Mouse (Mus musculus) bone marrow macrophage, adult 2 months (primary cell): ENCODE data around the gene Mx1. TPM values are rescaled to one million over a fixed set of nuclear protein-coding genes. Genes with fewer than 3 reads are reported as not detected.

Experiments
- H3K27ac ChIP-seq: 2 replicates; pipeline ENCODE4 v1.5.1; 2012; ENCODE audit warnings: low read depth, low read length; ENCODE audit not compliant: insufficient read depth
- H3K4me1 ChIP-seq: 2 replicates; pipeline ENCODE4 v1.6.1; 2012; ENCODE audit warnings: low read length; ENCODE audit not compliant: control insufficient read depth, insufficient read depth
- H3K4me3 ChIP-seq: 2 replicates; pipeline ENCODE4 v1.5.1; 2012; ENCODE audit warnings: mild to moderate bottlenecking, low read length, moderate library complexity; ENCODE audit not compliant: insufficient read depth
- CTCF ChIP-seq: IDR thresholded peaks from 2 replicates; pipeline ENCODE4 v1.5.1; 2012; ENCODE audit warnings: low read depth, mild to moderate bottlenecking, low read length, moderate library complexity
- POLR2A ChIP-seq: IDR thresholded peaks from 2 replicates; pipeline ENCODE4 v1.6.1; 2012; ENCODE audit warnings: mild to moderate bottlenecking, low read depth, low read length, borderline replicate concordance
- polyA plus RNA-seq: library from polyadenylated mRNA; stranded (reverse); fragments of >200 nt; gene quantifications from 2 replicates; pipeline ENCODE4 v1.2.4, GENCODE M21; 2012; ENCODE audit not compliant: missing spikeins, insufficient read depth, insufficient read length

Gene Mx1
- polyA plus RNA-seq, 1 experiment: 32.2 TPM

DNA sequence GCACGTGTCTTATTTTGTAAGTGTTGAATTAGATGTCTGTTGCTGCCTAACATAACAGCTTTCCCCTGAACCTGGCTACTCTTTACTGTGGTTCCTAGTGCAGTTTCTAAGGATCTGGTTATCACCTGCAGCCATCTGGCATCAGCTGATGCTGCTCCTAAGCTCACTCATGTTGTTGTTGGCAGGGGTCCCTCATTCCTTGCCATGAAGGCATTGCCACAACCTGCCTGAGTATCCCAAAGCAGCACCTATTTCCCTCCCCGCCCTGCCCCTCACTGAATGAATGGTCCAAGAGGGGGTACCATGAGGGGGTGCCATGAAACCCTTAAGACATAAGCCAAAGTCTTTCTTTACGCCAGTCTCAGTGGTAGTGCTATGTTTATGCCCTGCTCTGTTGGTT, 34.7 kb downstream of the Mx1 start:
- no peak overlapping the region for H3K4me3 ChIP-seq
- H3K27ac ChIP-seq: no peak overlapping the region
- peaks cover 7% of the 10 kb centered on the region for H3K4me1 ChIP-seq
- TF ChIP-seq CTCF: no peak
- no peak for TF ChIP-seq POLR2A

DNA sequence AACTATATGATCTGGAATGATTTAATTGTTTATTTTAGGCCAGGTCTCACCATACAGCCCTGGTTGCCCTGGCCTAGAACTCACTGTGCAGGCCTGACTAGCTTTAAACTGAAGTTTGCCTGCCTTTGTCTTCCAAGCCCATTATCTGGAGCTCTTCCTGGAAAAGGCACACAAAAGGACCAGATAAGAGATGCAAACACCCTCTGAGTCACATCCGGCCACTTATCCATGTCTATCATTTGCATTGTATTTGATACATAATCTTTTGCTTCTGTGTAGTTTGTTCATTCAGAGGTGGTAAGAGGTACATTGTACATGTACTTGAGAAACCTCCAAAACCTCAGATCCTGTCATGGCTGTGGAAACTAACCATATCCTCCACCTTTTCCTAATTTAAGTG, 39.1 kb downstream of the Mx1 start:
- Histone ChIP-seq H3K4me3 (no peak overlapping the region), H3K4me1 (no peaks in the 10 kb centered on the region), H3K27ac (no peak overlapping the region)
- no peak for TF ChIP-seq CTCF
- TF ChIP-seq POLR2A: no peak

DNA sequence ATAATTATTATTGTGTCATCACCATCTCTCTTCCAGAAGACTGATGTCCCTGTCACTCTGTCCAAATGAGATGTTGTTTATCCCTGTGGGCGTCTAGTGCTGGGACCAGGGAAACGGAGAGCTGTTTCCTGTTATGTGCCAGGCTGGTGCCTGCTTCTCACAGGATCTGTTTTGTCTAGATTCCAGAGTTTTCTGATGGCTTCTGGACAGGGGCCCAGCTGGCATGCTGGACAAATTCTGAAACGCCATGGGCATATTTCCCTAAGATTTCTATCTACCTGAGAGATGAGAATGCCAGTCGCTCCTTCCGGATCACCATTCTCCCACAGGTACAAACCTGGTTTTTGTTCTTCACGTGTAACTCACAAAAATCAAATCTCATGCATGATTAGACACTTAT, 41.0 kb downstream of the Mx1 start:
- no peak overlapping the region for H3K27ac ChIP-seq
- TF ChIP-seq POLR2A: no peak
- TF ChIP-seq CTCF: no peak
- no peak overlapping the region for H3K4me3 ChIP-seq
- H3K4me1 ChIP-seq: no peaks in the 10 kb centered on the region

DNA sequence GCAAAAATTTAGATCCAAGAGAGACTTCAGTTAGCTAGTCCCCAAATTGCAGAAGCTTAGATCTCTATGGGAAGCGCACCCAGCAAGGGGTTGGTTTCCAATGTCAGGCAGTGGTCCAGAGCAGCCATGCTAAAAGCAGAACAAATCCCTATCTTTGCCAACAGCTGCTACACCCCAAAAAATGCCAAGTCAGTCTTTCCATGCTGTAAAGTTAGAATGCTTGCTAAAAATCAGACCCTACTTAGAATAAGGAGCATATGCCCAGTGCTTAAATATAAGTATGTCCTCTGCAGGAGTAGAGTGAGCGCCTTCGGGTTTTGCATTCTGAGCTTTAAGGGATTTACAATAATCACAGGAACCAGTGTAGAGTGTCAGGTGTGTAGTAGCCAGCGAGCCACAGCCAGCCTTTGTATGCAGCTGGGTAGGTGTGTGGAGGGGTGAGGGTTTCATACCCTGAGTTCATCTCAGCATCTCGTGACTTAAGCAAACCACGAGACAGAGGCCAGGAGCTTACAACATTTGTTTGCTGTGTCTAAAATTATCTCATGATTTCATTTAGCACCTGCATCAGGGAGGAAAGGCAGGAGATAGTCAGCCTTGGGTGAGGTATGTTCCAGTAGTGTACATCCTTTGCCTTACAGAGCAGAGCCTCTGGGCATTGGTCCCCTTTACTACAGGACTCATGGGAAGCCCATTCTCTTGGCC, 43.8 kb downstream of the Mx1 start:
- H3K27ac ChIP-seq: no peak overlapping the region
- TF ChIP-seq POLR2A (no peak), CTCF (no peak)
- no peaks in the 10 kb centered on the region for H3K4me1 ChIP-seq

DNA sequence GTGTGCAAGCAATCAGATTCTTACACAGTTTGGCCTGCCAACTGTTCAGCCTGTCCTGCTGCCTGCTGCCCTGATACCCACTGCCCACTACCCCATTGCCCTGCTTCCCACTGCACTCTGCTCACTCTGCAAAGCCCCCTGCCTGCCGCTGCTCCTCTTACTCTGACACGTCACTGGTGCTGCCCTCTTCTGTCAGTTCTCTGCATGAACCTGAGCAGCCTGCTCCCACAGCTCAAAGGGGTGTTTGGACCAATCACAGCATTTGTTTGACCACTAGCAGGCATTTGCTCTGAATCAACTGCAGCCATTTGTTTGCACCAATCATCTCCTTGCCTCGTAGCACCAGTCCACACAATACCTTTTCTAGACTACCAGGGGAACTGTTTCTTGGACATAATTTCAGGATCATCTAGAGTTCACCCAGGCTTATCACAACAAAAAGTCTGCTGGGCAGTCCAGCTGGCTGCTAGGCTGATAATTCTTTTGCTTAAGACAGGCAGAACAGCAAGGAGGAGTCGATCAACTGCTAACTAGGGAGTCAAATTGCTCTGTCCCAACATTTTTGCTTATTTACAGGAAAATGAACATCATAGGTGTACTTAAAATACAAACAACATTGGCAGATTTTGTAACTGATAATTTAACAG, 44.7 kb downstream of the Mx1 start:
- Histone ChIP-seq H3K4me3 (no peak overlapping the region), H3K4me1 (no peaks in the 10 kb centered on the region), H3K27ac (no peak overlapping the region)
- TF ChIP-seq CTCF: no peak
- TF ChIP-seq POLR2A: no peak

More for the DNA sequence above, 43.8 kb downstream of the Mx1 start:
- H3K4me3 ChIP-seq: no peak overlapping the region

DNA sequence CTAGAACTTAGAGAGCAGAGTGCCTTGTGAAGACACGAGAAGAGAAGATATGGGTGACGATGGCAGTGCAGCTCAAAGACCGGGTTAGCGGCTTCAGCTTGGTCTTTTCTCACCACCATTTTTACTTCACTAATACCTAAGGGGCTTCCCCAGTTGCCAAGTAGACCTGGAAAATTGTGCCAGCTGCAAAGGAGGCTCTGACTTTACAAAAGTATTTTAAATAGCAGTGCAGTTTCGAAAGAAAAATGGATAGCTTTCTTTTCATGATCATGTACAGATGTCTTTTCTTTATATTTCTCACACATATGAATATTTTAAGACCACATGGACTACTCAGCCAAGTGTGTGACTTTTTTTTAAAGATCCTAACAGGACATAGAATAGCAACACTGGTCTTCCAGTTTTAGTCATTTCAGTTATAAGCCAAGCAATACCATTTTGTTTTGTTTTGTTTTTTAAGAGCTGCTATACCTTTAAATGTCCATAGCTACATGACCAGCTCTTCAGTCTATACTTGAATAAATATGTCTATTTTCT, 57.2 kb downstream of the Mx1 start:
- no peak overlapping the region for H3K4me3 ChIP-seq
- H3K27ac ChIP-seq: no peak overlapping the region
- no peaks in the 10 kb centered on the region for H3K4me1 ChIP-seq
- TF ChIP-seq POLR2A (no peak), CTCF (no peak)

DNA sequence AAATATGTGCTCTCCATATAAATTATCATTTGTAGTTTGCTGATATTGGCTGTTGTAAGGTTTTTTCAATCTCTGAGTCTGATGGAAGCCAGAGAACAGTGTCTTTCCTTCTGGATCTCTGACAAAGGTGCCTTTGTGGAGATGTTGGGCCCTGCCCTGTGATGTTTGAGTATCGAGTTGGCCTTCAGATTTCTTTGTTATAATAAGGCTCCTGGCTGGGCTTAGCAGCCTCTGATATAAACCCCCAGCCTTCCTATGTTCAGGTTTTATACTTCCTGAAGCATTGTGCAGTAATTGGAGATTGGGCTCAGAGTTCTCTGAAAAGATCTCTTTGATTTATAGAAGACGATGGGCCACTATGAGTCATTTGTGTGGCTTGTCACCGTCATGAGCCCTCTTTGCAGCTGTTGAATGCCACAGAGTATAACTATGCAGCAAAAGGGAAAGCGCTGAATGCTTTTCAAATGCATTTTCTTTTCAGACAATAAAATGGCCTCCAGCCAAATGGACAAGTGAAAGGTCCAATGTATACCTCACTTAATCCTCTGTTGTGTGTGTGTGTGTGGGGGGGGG, 60.4 kb downstream of the Mx1 start:
- no peak for TF ChIP-seq POLR2A
- no peak for TF ChIP-seq CTCF
- H3K4me3 ChIP-seq: no peak overlapping the region
- H3K4me1 ChIP-seq: no peaks in the 10 kb centered on the region
- no peak overlapping the region for H3K27ac ChIP-seq

DNA sequence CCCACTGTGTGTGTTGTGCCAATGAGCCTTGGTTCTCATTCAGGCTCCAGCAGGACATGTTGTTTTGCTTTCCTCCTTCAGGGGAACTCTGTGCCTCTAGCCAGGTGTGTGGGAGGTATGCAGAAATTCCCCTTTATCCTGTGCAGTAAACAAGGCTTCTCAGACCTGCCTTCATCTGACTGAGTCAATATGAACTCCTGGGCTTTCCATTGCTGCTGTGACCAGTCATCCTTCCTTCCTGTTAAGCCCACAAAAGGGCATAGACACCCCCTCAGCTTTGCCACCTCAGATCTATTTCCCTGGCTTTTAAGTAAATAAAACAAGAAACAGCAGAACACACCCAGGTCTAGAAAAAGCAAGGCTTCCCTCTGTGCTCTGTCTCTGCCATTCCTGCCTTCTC, 61.0 kb downstream of the Mx1 start:
- Histone ChIP-seq H3K4me1 (no peaks in the 10 kb centered on the region), H3K27ac (no peak overlapping the region), H3K4me3 (no peak overlapping the region)
- TF ChIP-seq CTCF (no peak), POLR2A (no peak)

DNA sequence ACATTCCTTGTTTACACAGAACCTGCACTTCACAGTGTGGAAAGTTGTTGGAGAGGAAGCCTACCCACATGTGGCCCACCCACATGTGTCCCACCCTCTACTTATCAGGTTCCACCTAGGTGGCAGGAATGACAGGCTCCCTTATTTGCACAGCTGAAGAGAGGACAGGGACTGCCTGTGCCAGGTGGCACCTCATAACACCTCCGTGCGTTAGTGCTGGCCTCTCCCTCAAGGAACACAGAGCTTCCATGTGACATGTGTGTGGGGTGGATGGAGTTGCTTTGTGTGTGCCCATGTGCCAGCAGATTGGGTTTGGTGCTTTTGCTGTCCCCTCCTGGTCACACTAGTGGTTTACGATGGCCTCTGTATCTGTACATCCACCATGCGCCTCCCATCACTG, 62.7 kb downstream of the Mx1 start:
- TF ChIP-seq POLR2A (no peak), CTCF (no peak)
- Histone ChIP-seq H3K27ac (no peak overlapping the region), H3K4me1 (no peaks in the 10 kb centered on the region), H3K4me3 (no peak overlapping the region)

DNA sequence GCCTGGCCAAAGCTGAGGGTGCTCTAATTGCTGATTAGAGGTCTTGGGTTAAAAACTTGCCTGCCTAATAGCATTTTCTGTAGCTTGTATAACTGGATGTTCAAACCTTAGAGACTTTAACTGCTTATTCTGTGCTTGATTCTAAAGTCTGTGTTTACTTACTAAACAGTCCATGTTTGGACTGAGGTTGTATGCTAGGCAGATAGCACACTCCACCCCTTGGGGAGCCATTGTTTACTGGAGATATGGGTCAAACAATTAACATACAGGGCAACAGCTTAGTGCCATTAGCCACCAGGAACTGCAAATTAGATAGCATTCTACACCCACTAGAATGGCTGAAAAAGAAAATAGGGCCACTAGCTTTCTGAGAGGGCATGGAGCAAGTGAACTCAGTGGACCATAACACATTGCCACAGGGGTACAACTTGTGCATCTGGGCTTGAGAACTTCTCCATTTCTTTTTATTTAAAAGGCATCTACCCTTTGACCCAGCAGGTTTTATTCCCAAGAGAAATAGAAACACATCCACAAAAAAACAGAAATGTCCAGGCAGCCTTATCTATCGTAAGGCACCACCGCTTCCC, 64.7 kb downstream of the Mx1 start:
- TF ChIP-seq POLR2A (no peak), CTCF (no peak)
- H3K27ac ChIP-seq: no peak overlapping the region
- H3K4me3 ChIP-seq: no peak overlapping the region
- H3K4me1 ChIP-seq: no peaks in the 10 kb centered on the region

Other genes starting within 250 kb of the Mx1 start
- gene Bace2, start 106.2 kb downstream of the Mx1 start, polyA plus RNA-seq: not detected in 2 replicates
- not detected in 2 replicates for gene Fam3b, start 51.9 kb upstream of the Mx1 start, polyA plus RNA-seq
- not detected in 2 replicates for gene Tmprss2, start 148.3 kb upstream of the Mx1 start, polyA plus RNA-seq